In genomic region chr11:89382634-89383009, GRCm38 (mm10) we compare ENCODE assay signal across 15 mouse cellular contexts.
DNase-seq lines count a peak whose midpoint lies in the region; ATAC-seq and TF ChIP-seq lines count a peak whose summit lies in the region.
"Had no signal": no experiment of that assay in that cellular context is flagged by ENCODE, and none has a peak within 500 bp of the region (broad histone marks: within the 10 kb centered on the region; RNA-seq: fewer than 3 reads in every experiment).

No protein-coding gene starts in this region.

- no peak overlapping the region for H3K9ac ChIP-seq in heart, embryonic 16.5 days (ENCODE audit: low read length)
- no peak overlapping the region for H3K9ac ChIP-seq in embryonic facial prominence, embryonic 11.5 days (replicated peaks; ENCODE audit: low read length)
- no peak overlapping the region for H3K9ac ChIP-seq in forebrain, embryonic 12.5 days
- H3K9ac ChIP-seq in limb, embryonic 14.5 days (ENCODE audit: low read depth, low read length, severe bottlenecking) = no peak overlapping the region
- no peak overlapping the region for H3K9ac ChIP-seq in kidney, embryonic 16.5 days (replicated peaks; ENCODE audit: low read length)
- H3K9ac ChIP-seq: kidney, embryonic 15.5 days; stomach, embryonic 15.5 days had no signal

- 58% methylated on average over 2 of the region's 2 CpGs for WGBS in heart, embryonic 16.5 days
- 67% methylated on average over 2 of the region's 2 CpGs for WGBS in embryonic facial prominence, embryonic 11.5 days
- WGBS in forebrain, embryonic 12.5 days = 50% methylated on average over 2 of the region's 2 CpGs
- 24% methylated on average over 2 of the region's 2 CpGs for WGBS in limb, embryonic 14.5 days
- WGBS in kidney, embryonic 16.5 days = 73% methylated on average over 2 of the region's 2 CpGs

- H3K4me2 ChIP-seq in heart, embryonic 16.5 days (ENCODE audit: low read depth, low read length) = peak overlapping the region; percentile 14; the same call in 1 of the 2 replicates
- H3K4me2 ChIP-seq in embryonic facial prominence, embryonic 11.5 days (ENCODE audit: low read depth, low read length) = no peak overlapping the region
- H3K4me2 ChIP-seq in forebrain, embryonic 12.5 days = peak overlapping the region; percentile 17; the same call in 1 of the 2 replicates
- H3K4me2 ChIP-seq in limb, embryonic 14.5 days (replicated peaks; ENCODE audit: low read depth, low read length, severe bottlenecking) = 0 out of 2 replicates have a peak overlapping the region, but pooled peaks have one; percentile 19
- H3K4me2 ChIP-seq in kidney, embryonic 16.5 days (replicated peaks; ENCODE audit: low read depth, low read length) = no peak overlapping the region
- H3K4me2 ChIP-seq: kidney, embryonic 15.5 days; stomach, embryonic 15.5 days had no signal

- no peak overlapping the region for H3K4me3 ChIP-seq in heart, embryonic 16.5 days (ENCODE audit: low read length)
- H3K4me3 ChIP-seq in embryonic facial prominence, embryonic 11.5 days (ENCODE audit: low read depth, low read length) = no peak overlapping the region
- no peak overlapping the region for H3K4me3 ChIP-seq in forebrain, embryonic 12.5 days (replicated peaks)
- no peak overlapping the region for H3K4me3 ChIP-seq in limb, embryonic 14.5 days (replicated peaks; ENCODE audit: low read length)
- no peak overlapping the region for H3K4me3 ChIP-seq in kidney, embryonic 16.5 days (ENCODE audit: low read length)
- H3K4me3 ChIP-seq: kidney, embryonic 15.5 days; myocyte; stomach, embryonic 15.5 days had no signal

- H3K36me3 ChIP-seq in heart, embryonic 16.5 days (ENCODE audit: control insufficient read depth, insufficient read depth) = no peaks in the 10 kb centered on the region
- H3K36me3 ChIP-seq in embryonic facial prominence, embryonic 11.5 days (replicated peaks; ENCODE audit: control insufficient read depth, insufficient read depth, low read depth, low read length) = no peaks in the 10 kb centered on the region
- no peaks in the 10 kb centered on the region for H3K36me3 ChIP-seq in forebrain, embryonic 12.5 days (replicated peaks)
- H3K36me3 ChIP-seq in limb, embryonic 14.5 days (ENCODE audit: control insufficient read depth, insufficient read depth, low read length) = no peaks in the 10 kb centered on the region
- H3K36me3 ChIP-seq in kidney, embryonic 16.5 days (ENCODE audit: insufficient read depth, low read length) = no peaks in the 10 kb centered on the region
- H3K36me3 ChIP-seq: kidney, embryonic 15.5 days; stomach, embryonic 15.5 days had no signal

- no peaks in the 10 kb centered on the region for H3K27me3 ChIP-seq in heart, embryonic 16.5 days (ENCODE audit: control insufficient read depth, insufficient read depth, low read length)
- H3K27me3 ChIP-seq in embryonic facial prominence, embryonic 11.5 days (ENCODE audit: control insufficient read depth, insufficient read depth, low read length) = no peaks in the 10 kb centered on the region
- H3K27me3 ChIP-seq in forebrain, embryonic 12.5 days = no peaks in the 10 kb centered on the region
- no peaks in the 10 kb centered on the region for H3K27me3 ChIP-seq in limb, embryonic 14.5 days (ENCODE audit: control insufficient read depth, insufficient read depth, low read length)
- H3K27me3 ChIP-seq in kidney, embryonic 16.5 days (ENCODE audit: insufficient read depth, low read length) = no peaks in the 10 kb centered on the region
- H3K27me3 ChIP-seq: kidney, embryonic 15.5 days; stomach, embryonic 15.5 days had no signal

- no peak for TF ChIP-seq POLR2A in limb, embryonic 14.5 days (IDR thresholded peaks at IDR 0.05; ENCODE audit: borderline replicate concordance, extremely low read depth, insufficient read depth, insufficient read length)

- peak overlapping the region; percentile 52 for H3K27ac ChIP-seq in heart, embryonic 16.5 days (ENCODE audit: low read length)
- H3K27ac ChIP-seq in embryonic facial prominence, embryonic 11.5 days (replicated peaks; ENCODE audit: low read depth, low read length) = no peak overlapping the region
- peak overlapping the region; percentile 91 for H3K27ac ChIP-seq in forebrain, embryonic 12.5 days
- H3K27ac ChIP-seq in limb, embryonic 14.5 days (replicated peaks; ENCODE audit: low read depth, low read length) = peak overlapping the region; percentile 65
- no peak overlapping the region for H3K27ac ChIP-seq in kidney, embryonic 16.5 days (ENCODE audit: low read length)

- no peak for ATAC-seq in heart, embryonic 16.5 days (replicated peaks; ENCODE audit: extremely low read depth, insufficient read depth, low FRiP score)
- no peak for ATAC-seq in embryonic facial prominence, embryonic 11.5 days (replicated peaks; ENCODE audit: insufficient number of reproducible peaks, low FRiP score, low TSS enrichment, low read depth)
- no peak; the same call in 1 of the 2 replicates for ATAC-seq in forebrain, embryonic 12.5 days (ENCODE audit: low FRiP score)
- ATAC-seq in limb, embryonic 14.5 days (ENCODE audit: low FRiP score, low read depth) = peak; percentile 64
- ATAC-seq in kidney, embryonic 16.5 days (ENCODE audit: low FRiP score, low TSS enrichment) = no peak
- ATAC-seq: CD4-positive, CD25-positive, alpha-beta regulatory T cell, adult 4 months; lung, postnatal 0 days had no signal

- H3K9me3 ChIP-seq in heart, embryonic 16.5 days (replicated peaks; ENCODE audit: control insufficient read depth, low read length) = no peaks in the 10 kb centered on the region
- H3K9me3 ChIP-seq in embryonic facial prominence, embryonic 11.5 days (replicated peaks; ENCODE audit: control insufficient read depth, low read length) = no peaks in the 10 kb centered on the region
- no peaks in the 10 kb centered on the region for H3K9me3 ChIP-seq in forebrain, embryonic 12.5 days
- H3K9me3 ChIP-seq in limb, embryonic 14.5 days (ENCODE audit: control insufficient read depth, low read length) = no peaks in the 10 kb centered on the region
- no peaks in the 10 kb centered on the region for H3K9me3 ChIP-seq in kidney, embryonic 16.5 days (ENCODE audit: low read length)
- H3K9me3 ChIP-seq: kidney, embryonic 15.5 days; stomach, embryonic 15.5 days had no signal

- peaks cover 20% of the 10 kb centered on the region for H3K4me1 ChIP-seq in heart, embryonic 16.5 days (ENCODE audit: control insufficient read depth, insufficient read depth, low read length)
- no peaks in the 10 kb centered on the region for H3K4me1 ChIP-seq in embryonic facial prominence, embryonic 11.5 days (ENCODE audit: control insufficient read depth, insufficient read depth, low read length)
- H3K4me1 ChIP-seq in forebrain, embryonic 12.5 days = peaks cover 18% of the 10 kb centered on the region
- peaks cover 17% of the 10 kb centered on the region for H3K4me1 ChIP-seq in limb, embryonic 14.5 days (ENCODE audit: control insufficient read depth, insufficient read depth, low read length)
- peaks cover 7% of the 10 kb centered on the region; the same call in 1 of the 2 replicates for H3K4me1 ChIP-seq in kidney, embryonic 16.5 days (ENCODE audit: insufficient read depth, low read length)

- DNase-seq in heart, postnatal 4 days = no peak
- DNase-seq in embryonic facial prominence, embryonic 11.5 days (ENCODE audit: low spot score) = peak; percentile 41
- peak; percentile 35 for DNase-seq in limb, embryonic 14.5 days (ENCODE audit: low spot score)
- no peak for DNase-seq in adrenal gland, adult 8-10 months
- no peak for DNase-seq in urinary bladder, postnatal 14 days (ENCODE audit: low spot score)
- DNase-seq: cerebellum, adult 18-20 months; gastrocnemius, postnatal 25 days had no signal

Comparison
In these comparisons a context has a peak if more than half of its experiments do, and no peak if none do; other contexts are left out.
1. H3K27ac ChIP-seq: peak in heart, embryonic 16.5 days (single experiment), forebrain, embryonic 12.5 days (single experiment) and limb, embryonic 14.5 days (single experiment); none in embryonic facial prominence, embryonic 11.5 days (single experiment) and kidney, embryonic 16.5 days (single experiment).
2. H3K4me2 ChIP-seq: peak in heart, embryonic 16.5 days (single experiment), forebrain, embryonic 12.5 days (single experiment) and limb, embryonic 14.5 days (single experiment); none in embryonic facial prominence, embryonic 11.5 days (single experiment) and kidney, embryonic 16.5 days (single experiment).
3. DNase-seq: peak in embryonic facial prominence, embryonic 11.5 days (single experiment) and limb, embryonic 14.5 days (single experiment); none in heart, postnatal 4 days (single experiment), adrenal gland, adult 8-10 months (single experiment) and urinary bladder, postnatal 14 days (single experiment).